Mouse (Mus musculus) spleen, adult 12 weeks (tissue): ENCODE results near the gene Prex1.
"Not testable (repeated sequence)": the region's sequence is repeated elsewhere in the genome, so short reads cannot be mapped to it uniquely, and the experiment has no call there.

ENCODE experiments used
- DNase-seq: peaks from one replicate; pipeline ENCODE4 v3.0.0; 2022; ENCODE audit warnings: low spot score

The Prex1 gene

GRCm38 (mm10) chr2:166713690-166714426 lies at the start of gene Prex1:
Prex1 (minus strand) TSS chr2:166713832.
- peak; percentile 98 for DNase-seq

- no peak for DNase-seq
These were observed 44.3 kb upstream of the Prex1 start for GRCm38 (mm10) chr2:166757969-166758368.

GRCm38 (mm10) chr2:166754760-166755159 lies 41.1 kb upstream of the Prex1 start:
- DNase-seq: no peak

- no peak for DNase-seq
These were observed 40.6 kb upstream of the Prex1 start for GRCm38 (mm10) chr2:166754194-166754593.

- DNase-seq: no peak
These were observed 37.1 kb upstream of the Prex1 start for GRCm38 (mm10) chr2:166750620-166751191.

- peak; percentile 63 for DNase-seq
These were observed 32.8 kb upstream of the Prex1 start for GRCm38 (mm10) chr2:166746261-166746913.

- DNase-seq: no peak
These were observed 32.2 kb upstream of the Prex1 start for GRCm38 (mm10) chr2:166745849-166746248.

- DNase-seq: no peak
These were observed 30.8 kb upstream of the Prex1 start for GRCm38 (mm10) chr2:166744433-166744832.

GRCm38 (mm10) chr2:166743504-166743903 lies 29.9 kb upstream of the Prex1 start:
- DNase-seq: no peak

GRCm38 (mm10) chr2:166741445-166741844 lies 27.8 kb upstream of the Prex1 start:
- no peak for DNase-seq

GRCm38 (mm10) chr2:166740396-166740795 lies 26.8 kb upstream of the Prex1 start:
- DNase-seq: no peak

- DNase-seq: no peak
These were observed 23.7 kb upstream of the Prex1 start for GRCm38 (mm10) chr2:166737307-166737706.

GRCm38 (mm10) chr2:166735469-166736001 lies 21.9 kb upstream of the Prex1 start:
- DNase-seq: no peak

GRCm38 (mm10) chr2:166732860-166733259 lies 19.2 kb upstream of the Prex1 start:
- DNase-seq: no peak

GRCm38 (mm10) chr2:166732146-166732545 lies 18.5 kb upstream of the Prex1 start:
- DNase-seq: no peak

- not testable (repeated sequence) for DNase-seq
These were observed 17.7 kb upstream of the Prex1 start for GRCm38 (mm10) chr2:166731102-166731883.

- DNase-seq: no peak
These were observed 16.9 kb upstream of the Prex1 start for GRCm38 (mm10) chr2:166730567-166730915.

- no peak for DNase-seq
These were observed 16.3 kb upstream of the Prex1 start for GRCm38 (mm10) chr2:166729656-166730566.

- no peak for DNase-seq
These were observed 15.4 kb upstream of the Prex1 start for GRCm38 (mm10) chr2:166729045-166729444.

GRCm38 (mm10) chr2:166728261-166728680 lies 14.6 kb upstream of the Prex1 start:
- DNase-seq: no peak

- DNase-seq: no peak
These were observed 14.2 kb upstream of the Prex1 start for GRCm38 (mm10) chr2:166727790-166728189.
